Mouse (Mus musculus): Measurements from ENCODE around the gene Cyp4x1.

DNA sequence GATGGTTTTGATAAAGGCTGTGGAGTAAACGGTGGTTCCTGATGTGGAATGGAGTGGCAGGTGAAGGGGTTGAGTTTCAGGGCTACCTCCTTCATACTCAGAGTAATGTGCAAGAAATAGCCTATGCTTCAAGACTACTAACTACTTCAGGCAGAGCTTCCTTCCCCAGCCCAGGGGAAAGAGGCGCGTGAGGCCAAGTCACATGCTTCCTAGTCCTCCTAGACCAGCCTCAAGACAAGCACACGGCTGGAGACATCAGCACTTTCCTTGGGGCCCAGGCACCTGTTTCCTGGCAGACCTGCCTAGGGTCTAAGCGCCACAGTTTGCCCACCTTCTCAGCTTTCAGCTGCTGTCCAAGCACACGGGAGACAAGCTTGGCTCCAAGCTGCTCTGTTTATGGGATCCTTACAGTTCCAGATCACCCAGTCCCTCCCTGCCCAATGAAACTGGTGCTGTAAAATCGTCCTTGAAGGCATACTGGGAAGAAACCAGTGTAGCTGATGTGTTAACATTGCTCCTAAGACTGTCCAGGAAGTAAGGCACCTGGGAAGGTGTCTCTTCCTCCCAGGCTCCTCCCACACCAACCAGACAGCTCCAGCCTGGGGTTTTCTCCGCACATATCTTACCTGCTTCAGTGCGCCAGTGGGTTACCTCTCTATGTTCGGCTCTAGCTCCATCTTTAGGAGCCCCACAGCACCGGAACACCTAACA, 37.5 kb downstream of the Cyp4x1 start:
- TF ChIP-seq CTCF (IDR thresholded peaks at IDR 0.05; ENCODE audit: borderline replicate concordance, extremely low read depth, insufficient read depth, insufficient read length) (no peak), POLR2A (IDR thresholded peaks at IDR 0.05; ENCODE audit: borderline replicate concordance, extremely low read depth, insufficient read depth, insufficient read length, poor library complexity, severe bottlenecking) (no peak)

All from brain, embryonic 14.5 days (tissue).